10 mouse cellular contexts compared by ENCODE assay signal in the genomic region with DNA sequence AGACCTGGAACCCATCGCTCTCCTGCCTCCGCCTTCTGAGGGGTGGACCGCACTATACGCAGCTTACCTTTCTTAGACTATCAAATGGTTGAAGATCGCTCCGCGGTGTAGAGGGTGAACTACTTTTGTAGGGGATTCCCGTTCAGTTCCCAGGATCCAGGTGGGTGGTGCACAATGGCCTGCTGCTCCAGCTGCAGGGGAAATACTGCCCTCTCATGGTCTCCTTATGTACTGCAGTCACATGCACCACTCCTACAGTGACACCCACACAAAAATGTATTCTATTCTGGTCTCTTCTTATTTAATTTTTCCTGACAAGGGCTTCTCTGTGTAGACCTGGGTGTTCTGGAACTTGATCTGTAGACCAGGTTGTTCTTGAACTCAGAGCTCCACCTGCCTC. TPM values are rescaled to one million over a fixed set of nuclear protein-coding genes. Genes with fewer than 3 reads are reported as not detected.
DNase-seq lines count a peak whose midpoint lies in the region; ATAC-seq and TF ChIP-seq lines count a peak whose summit lies in the region.
"Had no signal": no experiment of that assay in that cellular context is flagged by ENCODE, and none has a peak within 500 bp of the region (broad histone marks: within the 10 kb centered on the region; RNA-seq: fewer than 3 reads in every experiment).

TSS of gene Slc7a4 (minus strand) at position 151 of the 400 bp plus-strand sequence.

- DNase-seq in left cerebral cortex, adult 18-20 months (ENCODE audit: low spot score in 2 of 2): no peak
- DNase-seq in left cerebral cortex, adult 9 months (ENCODE audit: low spot score in 2 of 2): no peak
- peak; percentile 15 for DNase-seq in adrenal gland, postnatal 10 days
- DNase-seq in forebrain, postnatal 0 days: no peak
- no peak for DNase-seq in left cerebral cortex, postnatal 4 days
- DNase-seq in retina, embryonic 14.5 days (ENCODE audit: low spot score): peak; percentile 65
- DNase-seq in gastrocnemius, postnatal 14 days: no peak

- intact Hi-C loops in left cerebral cortex, postnatal 4 days (cut with DNase I): no loop called here
- intact Hi-C loops in gastrocnemius, postnatal 14 days (cut with DNase I; ENCODE audit: low total_unique reads): no loop called here

- no peaks in the 10 kb centered on the region for H3K27me3 ChIP-seq in forebrain, postnatal 0 days (ENCODE audit: insufficient read depth, low read length)

- peak; percentile 50 for TF ChIP-seq CTCF in forebrain, postnatal 0 days (IDR thresholded peaks at IDR 0.05; ENCODE audit: low read depth)

- no peak within 1 kb of the TSS for H3K9ac ChIP-seq in forebrain, postnatal 0 days
- H3K9ac ChIP-seq: embryonic facial prominence, embryonic 15.5 days; neural tube, embryonic 12.5 days had no signal

- no peak within 1 kb of the TSS for H3K4me2 ChIP-seq in forebrain, postnatal 0 days (ENCODE audit: low read depth)
- H3K4me2 ChIP-seq: embryonic facial prominence, embryonic 15.5 days; neural tube, embryonic 12.5 days had no signal

- no peaks in the 10 kb centered on the region for H3K36me3 ChIP-seq in forebrain, postnatal 0 days (ENCODE audit: insufficient read depth)
- H3K36me3 ChIP-seq: embryonic facial prominence, embryonic 15.5 days; neural tube, embryonic 12.5 days had no signal

- H3K27ac ChIP-seq in forebrain, postnatal 0 days (ENCODE audit: low read depth, low read length): no peak within 1 kb of the TSS
- H3K27ac ChIP-seq: embryonic facial prominence, embryonic 15.5 days; neural tube, embryonic 12.5 days had no signal

- H3K9me3 ChIP-seq in forebrain, postnatal 0 days (ENCODE audit: low read length): no peaks in the 10 kb centered on the region
- H3K9me3 ChIP-seq: embryonic facial prominence, embryonic 15.5 days; neural tube, embryonic 12.5 days had no signal

- no peaks in the 10 kb centered on the region for H3K4me1 ChIP-seq in forebrain, postnatal 0 days (ENCODE audit: insufficient read depth)
- H3K4me1 ChIP-seq: embryonic facial prominence, embryonic 15.5 days; neural tube, embryonic 12.5 days had no signal

- WGBS in forebrain, postnatal 0 days: 14% methylated on average over 8 of the region's 8 CpGs

- no peak within 1 kb of the TSS for H3K4me3 ChIP-seq in forebrain, postnatal 0 days (ENCODE audit: low read depth, low read length)
- H3K4me3 ChIP-seq: embryonic facial prominence, embryonic 15.5 days; neural tube, embryonic 12.5 days had no signal

- no peak for ATAC-seq in forebrain, postnatal 0 days
- ATAC-seq in inflammation-experienced regulatory T-cells, adult 6 months: no peak

RNA-seq across cellular contexts. Expression of gene Slc7a4, which starts in this region (rescaled TPM):
- 10 to 100 TPM; 75.5 to 82.0 TPM for total RNA-seq in left cerebral cortex, adult 18-20 months (2021)
- 1 to 10 TPM; 5.5 to 9.0 TPM for total RNA-seq in adrenal gland, postnatal 10 days (2021)
- 47.5 and 53.4 TPM in 2 replicates for total RNA-seq in forebrain, postnatal 0 days (2014; rRNA removed)
- 33.1 and 47.3 TPM in 2 replicates for polyA plus RNA-seq in forebrain, postnatal 0 days (2015; fragmentation: Nextera tagmentation; extraction: Ambion mirVana)
- 10 to 100 TPM; 48.1 to 53.6 TPM for total RNA-seq in left cerebral cortex, postnatal 4 days (2021)
- 1 to 10 TPM in 1 of 2 experiments, under 1 TPM in 1; 0.97 to 1.3 TPM for total RNA-seq in gastrocnemius, postnatal 14 days (2021)
- 1 to 10 TPM in 2 of 3 experiments, under 1 TPM in 1; 0.21 to 5.3 (median 1.9) TPM for polyA plus RNA-seq in inflammation-experienced regulatory T-cells, adult 6 months (2017; shearing (Covaris generic))

Comparison
In these comparisons a context has a peak if more than half of its experiments do, and no peak if none do; other contexts are left out.
1. DNase-seq: peak in adrenal gland, postnatal 10 days (single experiment) and retina, embryonic 14.5 days (single experiment); none in left cerebral cortex, adult 18-20 months (0 of 2), left cerebral cortex, adult 9 months (0 of 2), forebrain, postnatal 0 days (single experiment), left cerebral cortex, postnatal 4 days (single experiment) and gastrocnemius, postnatal 14 days (single experiment).